Mouse (Mus musculus): ENCODE data around the gene Edem1. TPM values are rescaled to one million over a fixed set of nuclear protein-coding genes. Genes with fewer than 3 reads are reported as not detected.

Gene Edem1
- polyA plus RNA-seq, 1 experiment = 64.3 TPM

DNA sequence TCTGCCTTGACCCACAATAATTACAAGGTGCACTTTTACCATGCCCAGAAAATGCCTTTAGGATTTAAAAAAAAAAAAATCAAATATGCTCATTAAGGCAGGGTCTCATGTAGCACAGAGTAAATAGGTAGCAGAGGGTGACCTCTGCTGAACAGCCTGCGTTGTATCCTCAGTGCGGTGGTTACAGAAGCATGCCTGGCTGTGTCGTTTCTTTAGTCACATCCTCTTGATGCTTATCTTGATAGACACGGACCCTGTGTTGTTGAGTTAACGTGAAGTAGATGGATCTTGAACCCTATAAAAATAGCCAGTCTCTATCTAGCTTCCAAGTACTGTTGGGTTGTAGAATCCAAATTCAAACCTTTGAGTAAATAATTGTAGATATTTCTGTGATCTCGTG, 4.5 kb downstream of the Edem1 start:
- H3K4me1 ChIP-seq (ENCODE audit: control insufficient read depth, insufficient read depth, low read length) = no peaks in the 10 kb centered on the region
- TF ChIP-seq CTCF (IDR thresholded peaks at IDR 0.05; ENCODE audit: low read depth, low read length) = no peak
- no peak for TF ChIP-seq EP300 (IDR thresholded peaks at IDR 0.05; ENCODE audit: insufficient read depth, low read depth, low read length)
- TF ChIP-seq POLR2A (IDR thresholded peaks at IDR 0.05; ENCODE audit: insufficient read depth, low read length) = no peak

DNA sequence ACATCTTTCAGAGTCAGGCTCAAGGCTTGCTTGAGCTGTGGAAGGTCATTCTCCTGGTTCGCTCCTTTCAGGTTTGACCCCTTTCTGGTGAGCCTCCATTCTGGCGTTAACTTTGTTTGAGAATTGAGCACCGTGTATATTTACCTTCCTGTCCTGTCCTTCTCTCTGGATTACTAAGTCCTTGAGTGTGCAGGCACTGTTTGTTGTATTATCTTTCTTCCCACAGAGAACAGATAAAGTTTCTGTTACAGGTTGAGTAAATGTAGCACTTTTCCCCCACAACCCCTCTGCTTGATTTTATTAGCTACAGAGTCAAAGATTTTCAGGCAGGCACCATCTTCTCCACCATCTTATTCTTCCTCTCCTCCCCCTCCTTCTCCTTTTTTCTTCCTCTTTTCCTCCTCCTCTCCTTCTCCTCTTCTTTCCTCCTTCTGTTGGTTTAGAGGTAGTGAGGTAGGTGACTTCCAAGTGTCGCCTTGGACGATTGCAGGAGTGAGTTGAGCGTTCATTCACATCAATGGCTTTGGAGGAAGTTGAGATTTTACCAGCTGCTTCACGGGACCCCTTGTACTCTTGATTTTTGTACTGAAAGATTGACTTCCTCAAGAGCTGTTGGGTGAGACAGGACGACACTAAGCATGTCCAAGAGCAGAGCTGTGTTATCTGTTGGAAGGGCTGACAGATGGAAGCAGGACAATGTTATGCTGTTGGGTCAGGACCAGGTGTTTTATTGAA, 5.7 kb downstream of the Edem1 start:
- no peak overlapping the region for H3K9ac ChIP-seq (ENCODE audit: low read depth, poor library complexity, severe bottlenecking)
- H3K27ac ChIP-seq (ENCODE audit: insufficient read depth, low read length) = no peak overlapping the region
- H3K4me1 ChIP-seq (ENCODE audit: control insufficient read depth, insufficient read depth, low read length) = no peaks in the 10 kb centered on the region
- TF ChIP-seq EP300 (IDR thresholded peaks at IDR 0.05; ENCODE audit: insufficient read depth, low read depth, low read length) (no peak), CTCF (IDR thresholded peaks at IDR 0.05; ENCODE audit: low read depth, low read length) (no peak), POLR2A (IDR thresholded peaks at IDR 0.05; ENCODE audit: insufficient read depth, low read length) (no peak)
- no peaks in the 10 kb centered on the region for H3K9me3 ChIP-seq (replicated peaks; ENCODE audit: control insufficient read depth, insufficient read depth, low read length, poor library complexity, severe bottlenecking)
- no peak overlapping the region for H3K4me3 ChIP-seq (ENCODE audit: low read depth, low read length)
- H3K36me3 ChIP-seq (ENCODE audit: control insufficient read depth, insufficient read depth, low read length, poor library complexity, severe bottlenecking) = peaks cover 2% of the 10 kb centered on the region
- H3K27me3 ChIP-seq (ENCODE audit: control insufficient read depth, insufficient read depth, low read length, poor library complexity, severe bottlenecking) = no peaks in the 10 kb centered on the region

More for the DNA sequence above, 4.5 kb downstream of the Edem1 start:
- Histone ChIP-seq H3K4me3 (ENCODE audit: low read depth, low read length) (no peak overlapping the region), H3K9ac (ENCODE audit: low read depth, poor library complexity, severe bottlenecking) (no peak overlapping the region), H3K36me3 (ENCODE audit: control insufficient read depth, insufficient read depth, low read length, poor library complexity, severe bottlenecking) (peaks cover 2% of the 10 kb centered on the region), H3K27me3 (ENCODE audit: control insufficient read depth, insufficient read depth, low read length, poor library complexity, severe bottlenecking) (no peaks in the 10 kb centered on the region), H3K9me3 (replicated peaks; ENCODE audit: control insufficient read depth, insufficient read depth, low read length, poor library complexity, severe bottlenecking) (no peaks in the 10 kb centered on the region), H3K27ac (ENCODE audit: insufficient read depth, low read length) (no peak overlapping the region)

DNA sequence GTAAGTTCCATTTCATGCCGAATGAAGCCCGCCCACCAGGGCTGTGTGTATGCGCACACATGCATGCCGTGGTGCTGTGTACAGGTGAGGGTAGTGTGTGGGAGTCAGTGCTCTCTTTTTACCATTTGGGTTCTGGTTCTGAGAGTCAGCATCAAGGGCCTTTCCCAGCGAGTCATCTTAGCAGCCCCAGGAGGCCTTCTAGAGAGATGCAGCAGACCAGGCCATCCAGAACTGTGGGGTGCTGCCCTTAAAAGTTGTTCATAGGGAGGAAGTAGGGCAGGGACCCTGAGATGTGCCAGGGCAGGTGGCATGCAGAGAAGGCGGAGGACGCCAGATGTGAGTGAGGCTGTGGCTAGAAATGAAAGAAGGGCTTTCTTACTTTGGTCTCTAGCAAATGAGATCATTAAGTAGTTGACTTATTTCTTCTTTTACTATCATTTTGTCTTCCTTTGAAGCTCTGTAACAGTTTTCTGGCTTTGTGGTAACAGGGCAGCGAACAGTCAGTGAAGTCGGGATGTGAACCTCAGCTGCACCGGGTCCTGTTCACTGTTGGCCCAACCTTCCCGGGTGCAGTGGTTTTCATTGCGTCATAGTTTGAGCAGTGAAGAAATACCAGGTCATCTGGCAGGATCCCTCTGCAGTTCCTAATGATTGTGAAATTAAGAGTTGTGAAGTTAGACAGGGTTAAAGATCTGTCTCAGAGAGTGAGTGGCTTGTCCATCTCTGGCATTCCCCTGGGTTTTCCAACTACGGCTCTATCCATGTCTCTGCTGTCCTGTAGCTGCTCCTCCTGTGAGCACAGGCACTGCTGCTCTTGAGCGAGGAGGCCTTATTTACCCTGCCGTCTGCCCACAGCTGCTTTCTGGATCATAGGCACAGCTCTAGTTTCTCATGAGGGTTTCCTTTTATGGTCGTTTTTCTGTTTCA, 7.6 kb downstream of the Edem1 start:
- no peak overlapping the region for H3K27ac ChIP-seq (ENCODE audit: insufficient read depth, low read length)
- H3K4me3 ChIP-seq (ENCODE audit: low read depth, low read length) = no peak overlapping the region
- no peaks in the 10 kb centered on the region for H3K9me3 ChIP-seq (replicated peaks; ENCODE audit: control insufficient read depth, insufficient read depth, low read length, poor library complexity, severe bottlenecking)
- H3K9ac ChIP-seq (ENCODE audit: low read depth, poor library complexity, severe bottlenecking) = no peak overlapping the region
- TF ChIP-seq CTCF (IDR thresholded peaks at IDR 0.05; ENCODE audit: low read depth, low read length) = no peak
- no peak for TF ChIP-seq EP300 (IDR thresholded peaks at IDR 0.05; ENCODE audit: insufficient read depth, low read depth, low read length)
- no peak for TF ChIP-seq POLR2A (IDR thresholded peaks at IDR 0.05; ENCODE audit: insufficient read depth, low read length)
- H3K27me3 ChIP-seq (ENCODE audit: control insufficient read depth, insufficient read depth, low read length, poor library complexity, severe bottlenecking) = no peaks in the 10 kb centered on the region
- H3K4me1 ChIP-seq (ENCODE audit: control insufficient read depth, insufficient read depth, low read length) = no peaks in the 10 kb centered on the region
- peaks cover 8% of the 10 kb centered on the region for H3K36me3 ChIP-seq (ENCODE audit: control insufficient read depth, insufficient read depth, low read length, poor library complexity, severe bottlenecking)

DNA sequence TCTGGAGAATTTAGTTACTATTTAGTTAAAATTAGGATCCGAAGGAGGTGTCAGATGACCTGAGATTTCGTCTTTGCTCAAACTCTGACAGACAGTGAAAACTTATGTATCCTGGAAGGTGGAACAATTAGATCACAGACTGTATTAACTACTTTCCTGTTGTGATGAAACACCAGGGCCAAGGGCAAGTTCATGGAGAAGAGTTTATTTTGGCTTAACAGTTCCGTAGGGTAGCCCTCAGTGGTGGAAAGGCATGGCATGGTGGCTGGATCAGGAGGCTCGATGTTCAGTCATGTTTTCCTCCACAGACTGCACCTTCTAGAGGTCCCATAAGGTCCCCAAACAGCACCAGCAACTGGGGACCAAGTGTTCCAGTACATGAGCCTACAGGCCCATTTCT, 8.6 kb downstream of the Edem1 start:
- H3K27ac ChIP-seq (ENCODE audit: insufficient read depth, low read length) = no peak overlapping the region
- H3K27me3 ChIP-seq (ENCODE audit: control insufficient read depth, insufficient read depth, low read length, poor library complexity, severe bottlenecking) = no peaks in the 10 kb centered on the region
- H3K9ac ChIP-seq (ENCODE audit: low read depth, poor library complexity, severe bottlenecking) = no peak overlapping the region
- H3K4me3 ChIP-seq (ENCODE audit: low read depth, low read length) = no peak overlapping the region
- H3K9me3 ChIP-seq (replicated peaks; ENCODE audit: control insufficient read depth, insufficient read depth, low read length, poor library complexity, severe bottlenecking) = no peaks in the 10 kb centered on the region
- H3K36me3 ChIP-seq (ENCODE audit: control insufficient read depth, insufficient read depth, low read length, poor library complexity, severe bottlenecking) = peaks cover 15% of the 10 kb centered on the region
- TF ChIP-seq EP300 (IDR thresholded peaks at IDR 0.05; ENCODE audit: insufficient read depth, low read depth, low read length) (no peak), CTCF (IDR thresholded peaks at IDR 0.05; ENCODE audit: low read depth, low read length) (no peak), POLR2A (IDR thresholded peaks at IDR 0.05; ENCODE audit: insufficient read depth, low read length) (no peak)
- no peaks in the 10 kb centered on the region for H3K4me1 ChIP-seq (ENCODE audit: control insufficient read depth, insufficient read depth, low read length)

DNA sequence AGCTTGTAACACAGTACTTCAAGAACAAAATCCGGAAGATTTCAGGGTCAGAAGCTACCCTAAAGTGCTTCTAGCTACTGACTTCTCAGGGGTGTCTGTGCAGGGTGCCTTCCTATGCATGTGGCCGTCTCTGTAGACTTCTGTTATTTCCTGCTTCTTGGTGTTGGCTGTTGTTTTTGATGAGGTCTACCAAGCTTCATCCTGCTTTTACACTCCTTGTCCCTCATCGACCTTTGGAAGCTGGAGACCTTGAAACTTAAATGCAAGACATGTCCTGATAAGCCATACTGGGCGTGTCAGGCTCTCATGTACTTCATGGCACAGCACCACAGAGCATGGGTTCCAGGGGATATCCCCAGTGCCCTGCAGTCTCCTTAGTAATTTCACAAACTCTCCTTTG, 9.5 kb downstream of the Edem1 start:
- TF ChIP-seq POLR2A (IDR thresholded peaks at IDR 0.05; ENCODE audit: insufficient read depth, low read length) (no peak), EP300 (IDR thresholded peaks at IDR 0.05; ENCODE audit: insufficient read depth, low read depth, low read length) (no peak), CTCF (IDR thresholded peaks at IDR 0.05; ENCODE audit: low read depth, low read length) (no peak)
- no peak overlapping the region for H3K27ac ChIP-seq (ENCODE audit: insufficient read depth, low read length)
- no peaks in the 10 kb centered on the region for H3K27me3 ChIP-seq (ENCODE audit: control insufficient read depth, insufficient read depth, low read length, poor library complexity, severe bottlenecking)
- no peaks in the 10 kb centered on the region for H3K4me1 ChIP-seq (ENCODE audit: control insufficient read depth, insufficient read depth, low read length)
- H3K9me3 ChIP-seq (replicated peaks; ENCODE audit: control insufficient read depth, insufficient read depth, low read length, poor library complexity, severe bottlenecking) = no peaks in the 10 kb centered on the region
- no peak overlapping the region for H3K9ac ChIP-seq (ENCODE audit: low read depth, poor library complexity, severe bottlenecking)
- no peak overlapping the region for H3K4me3 ChIP-seq (ENCODE audit: low read depth, low read length)
- H3K36me3 ChIP-seq (ENCODE audit: control insufficient read depth, insufficient read depth, low read length, poor library complexity, severe bottlenecking) = peaks cover 23% of the 10 kb centered on the region

Measured in ES-Bruce4 (cell line).